Mouse (Mus musculus) kidney, adult 2 months (tissue): ENCODE measurements around the gene Sash3.

Experiments
- CTCF ChIP-seq: fragments of 200-500 bp; conservative IDR thresholded peaks from 2 replicates; pipeline ENCODE4 v1.5.1; 2011; ENCODE audit warnings: low read depth, mild to moderate bottlenecking, control low read depth, low read length, moderate library complexity, mixed read lengths; ENCODE audit not compliant: insufficient read depth, insufficient read length
- POLR2A ChIP-seq: fragments of 200-500 bp; IDR thresholded peaks from one replicate; pipeline ENCODE4 v1.6.1; 2011; ENCODE audit warnings: low read depth, low read length, control low read depth

DNA sequence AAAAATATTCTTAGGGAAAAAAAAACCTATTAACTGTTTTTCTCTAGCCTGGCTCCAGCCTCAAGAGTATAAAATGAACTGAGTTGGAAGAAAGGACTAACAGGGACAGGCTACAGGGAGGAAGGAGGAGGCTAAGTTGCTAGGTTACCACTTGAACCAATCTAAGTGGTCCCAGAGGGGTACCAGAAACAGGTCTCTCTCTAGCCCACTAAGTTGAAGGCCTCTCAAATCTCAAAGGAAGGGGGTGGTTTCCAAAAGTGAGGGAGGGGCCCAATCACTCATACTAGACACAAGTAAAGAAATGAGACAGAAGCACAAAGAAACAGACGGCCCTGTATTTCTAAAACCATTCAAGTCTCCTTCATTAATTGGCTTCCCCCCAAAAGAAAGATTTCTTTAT lies 23.7 kb downstream of the Sash3 start:
- no peak for TF ChIP-seq CTCF
- TF ChIP-seq POLR2A, result no peak
